Mouse (Mus musculus) right cerebral cortex, postnatal 10 days (tissue): ENCODE results near the gene Plpp1.

ENCODE experiments used
- DNase-seq, 2 experiments: peaks; one replicate each; pipeline ENCODE4 v3.0.0; 2021; ENCODE audit warnings: low spot score in 2 of 2

Gene Plpp1

GRCm38 (mm10) chr13:112800597-112801380 lies at the start of gene Plpp1:
Gene Plpp1, plus strand, starts transcription at chr13:112800792.
- peak; percentile 96 to 97 for DNase-seq

- DNase-seq, result peak; percentile 62 to 72
Observed at GRCm38 (mm10) chr13:112751454-112752308, 48.9 kb upstream of the Plpp1 start.

GRCm38 (mm10) chr13:112752309-112752975 lies 48.1 kb upstream of the Plpp1 start:
- DNase-seq, result no peak

GRCm38 (mm10) chr13:112753522-112753921 lies 47.1 kb upstream of the Plpp1 start:
- DNase-seq, result no peak

GRCm38 (mm10) chr13:112754871-112755270 lies 45.7 kb upstream of the Plpp1 start:
- DNase-seq, result no peak

- DNase-seq, result no peak
Observed at GRCm38 (mm10) chr13:112755507-112756010, 45.0 kb upstream of the Plpp1 start.

- no peak for DNase-seq
Observed at GRCm38 (mm10) chr13:112757395-112757794, 43.2 kb upstream of the Plpp1 start.

GRCm38 (mm10) chr13:112758546-112759090 lies 42.0 kb upstream of the Plpp1 start:
- no peak for DNase-seq

- no peak for DNase-seq
Observed at GRCm38 (mm10) chr13:112759364-112759763, 41.2 kb upstream of the Plpp1 start.

GRCm38 (mm10) chr13:112759777-112760537 lies 40.6 kb upstream of the Plpp1 start:
- DNase-seq, result no peak

GRCm38 (mm10) chr13:112760538-112760881 lies 40.1 kb upstream of the Plpp1 start:
- DNase-seq, result no peak

- DNase-seq, result no peak
Observed at GRCm38 (mm10) chr13:112761787-112762186, 38.8 kb upstream of the Plpp1 start.

- DNase-seq, result no peak
Observed at GRCm38 (mm10) chr13:112762548-112762947, 38.0 kb upstream of the Plpp1 start.

GRCm38 (mm10) chr13:112763531-112764091 lies 37.0 kb upstream of the Plpp1 start:
- no peak for DNase-seq

- no peak for DNase-seq
Observed at GRCm38 (mm10) chr13:112764556-112764955, 36.0 kb upstream of the Plpp1 start.

- no peak for DNase-seq
Observed at GRCm38 (mm10) chr13:112765654-112766053, 34.9 kb upstream of the Plpp1 start.

- DNase-seq, result no peak
Observed at GRCm38 (mm10) chr13:112770528-112771328, 29.9 kb upstream of the Plpp1 start.

- no peak for DNase-seq
Observed at GRCm38 (mm10) chr13:112771447-112772208, 29.0 kb upstream of the Plpp1 start.

GRCm38 (mm10) chr13:112772252-112772651 lies 28.3 kb upstream of the Plpp1 start:
- DNase-seq, result no peak
